Mouse (Mus musculus): ENCODE measurements at regions not wholly inside any gene's neighbourhood (a gene's known extent, or its start where the extent isn't known, plus 50 kb on each side); places are given as distances from the start of the nearest gene placed in this dataset.
A peak's percentile ranks its signal among the peaks of the same experiment; 100 is the strongest.

DNA sequence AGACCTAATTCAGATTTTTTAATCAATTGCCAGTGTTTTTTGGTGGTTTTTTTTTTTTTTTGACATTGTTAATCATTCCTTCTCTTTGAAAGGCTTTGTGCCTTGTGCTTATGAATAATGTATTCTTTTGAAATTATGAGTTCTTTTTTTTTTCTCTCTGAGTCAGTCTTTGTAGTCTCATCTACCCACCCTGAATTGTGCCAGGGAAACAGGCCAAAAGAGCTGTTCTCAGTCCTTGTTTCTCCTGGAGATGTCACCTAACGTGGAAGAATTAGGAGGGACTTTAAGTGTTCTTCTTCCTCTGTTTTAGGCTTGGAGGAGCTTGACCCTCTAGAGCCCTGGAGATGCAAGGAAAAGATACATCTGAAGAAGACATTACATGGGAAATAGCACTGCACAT, 2012.6 kb downstream of the Poteg start:
- DNase-seq (ENCODE audit: low spot score in 2 of 2) = no peak

DNA sequence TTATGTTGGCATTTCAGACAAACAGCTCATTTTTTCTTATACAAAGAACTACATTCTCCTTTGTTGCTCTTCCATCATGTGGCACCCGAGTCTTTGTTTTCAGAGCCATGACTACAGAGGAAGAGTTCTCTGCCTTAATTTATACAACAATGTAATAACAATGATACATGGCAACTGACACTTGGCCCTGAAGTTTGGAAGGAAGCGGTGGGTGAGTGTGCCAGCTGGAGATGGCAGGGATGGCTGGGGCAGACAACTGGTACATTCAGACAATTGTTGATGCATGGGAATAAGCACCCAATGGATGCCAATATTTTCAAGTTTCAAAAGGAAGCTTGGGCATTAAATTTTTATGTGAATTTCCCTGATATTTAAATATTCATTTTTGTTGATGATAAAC, 2045.5 kb downstream of the Poteg start:
- no peak for DNase-seq (ENCODE audit: low spot score in 2 of 2)

DNA sequence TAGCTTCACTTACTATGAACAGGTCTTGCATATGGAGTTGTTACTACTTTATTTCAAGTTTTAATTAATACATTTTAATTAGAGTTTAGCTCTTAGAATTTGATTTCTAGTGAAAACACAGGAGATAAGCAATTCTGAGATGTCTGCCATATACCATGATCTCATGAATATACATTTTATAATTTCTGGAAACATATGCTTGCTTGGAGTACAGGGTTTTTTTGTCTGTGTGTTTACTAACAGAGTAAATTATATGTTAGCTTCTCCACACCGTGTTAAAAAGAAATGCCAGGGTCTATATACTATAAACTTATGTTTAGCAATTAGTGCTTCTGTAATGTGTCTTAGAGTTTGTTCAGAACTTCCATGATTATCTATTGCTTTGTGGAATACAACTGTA, 2079.9 kb downstream of the Poteg start:
- DNase-seq (ENCODE audit: low spot score in 2 of 2) = no peak

DNA sequence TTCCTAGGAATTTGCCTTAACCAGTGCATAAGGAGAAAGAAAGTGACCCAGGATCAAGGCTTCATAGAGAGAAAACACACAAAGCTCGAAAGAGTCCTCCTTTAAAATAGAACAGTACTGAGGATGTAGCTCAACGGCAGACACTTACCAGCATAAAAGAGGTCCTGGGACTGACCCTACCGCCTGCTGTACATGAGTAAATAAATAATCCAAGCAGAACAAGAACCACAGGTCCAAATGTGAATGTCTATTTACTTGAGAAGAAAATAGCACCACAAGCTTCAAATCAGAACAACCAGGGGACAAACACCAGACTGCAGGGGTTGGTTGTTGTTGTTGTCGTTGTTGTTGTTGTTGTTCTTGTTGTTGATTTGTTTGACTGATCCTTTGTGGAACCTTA, 2084.1 kb downstream of the Poteg start:
- DNase-seq (ENCODE audit: low spot score in 2 of 2) = no peak

DNA sequence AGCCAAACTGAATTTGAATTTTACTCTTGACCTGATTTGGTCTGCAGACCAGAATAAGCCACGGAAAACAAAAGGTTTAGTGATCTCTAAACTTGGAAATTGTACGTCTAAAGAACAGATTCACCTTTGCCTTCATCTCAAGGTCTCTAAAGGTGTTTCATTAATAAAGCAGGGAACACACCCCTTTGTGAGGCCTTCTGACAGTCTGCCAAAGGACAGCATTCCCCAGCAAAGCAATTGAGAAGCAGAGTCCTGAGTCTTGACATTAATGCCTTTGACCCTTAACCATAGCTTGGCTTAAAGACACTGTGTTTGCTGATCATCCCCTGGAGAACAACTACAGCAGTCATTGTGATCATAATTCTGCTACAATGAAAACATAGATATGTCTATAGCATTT, 2090.5 kb downstream of the Poteg start:
- DNase-seq (ENCODE audit: low spot score in 2 of 2) = no peak

DNA sequence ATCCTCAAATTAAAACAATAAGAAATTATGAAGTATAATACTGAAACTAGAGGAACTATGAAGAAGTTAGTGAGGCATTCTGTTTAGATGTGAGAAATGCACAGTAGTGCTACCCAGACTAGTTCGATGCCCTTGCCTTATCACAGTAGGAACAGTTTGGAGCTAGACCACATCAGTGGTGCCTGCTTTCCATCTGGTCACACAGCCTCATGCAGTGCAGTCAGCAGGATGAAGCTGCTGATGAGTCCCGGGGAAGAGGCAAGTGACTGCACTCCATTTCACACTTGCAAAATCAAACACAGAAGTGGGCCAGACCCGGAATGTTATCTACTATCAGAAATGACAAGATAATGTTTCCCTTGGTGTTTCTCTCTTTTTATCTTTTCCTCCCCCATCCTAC, 2092.4 kb downstream of the Poteg start:
- DNase-seq (ENCODE audit: low spot score in 2 of 2) = no peak

DNA sequence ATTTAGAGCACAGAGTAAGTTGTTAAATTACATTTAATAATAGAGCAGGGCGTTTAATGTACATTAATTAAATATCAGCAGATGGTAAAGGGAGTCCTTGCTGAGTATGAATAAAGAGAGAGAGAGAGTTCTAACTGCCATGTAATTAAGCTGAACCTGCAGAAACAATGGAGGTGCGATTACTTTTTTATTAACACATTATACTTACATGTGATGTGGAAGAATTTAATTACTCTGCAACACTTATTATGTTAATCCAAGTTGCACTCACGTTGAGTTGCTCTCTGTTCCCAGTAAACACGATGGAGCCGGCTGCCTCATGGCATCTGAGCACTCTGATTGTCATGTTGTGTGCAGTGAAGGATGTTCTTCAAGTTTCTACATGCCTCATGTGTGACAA, 2096.7 kb downstream of the Poteg start:
- no peak for DNase-seq (ENCODE audit: low spot score in 2 of 2)

DNA sequence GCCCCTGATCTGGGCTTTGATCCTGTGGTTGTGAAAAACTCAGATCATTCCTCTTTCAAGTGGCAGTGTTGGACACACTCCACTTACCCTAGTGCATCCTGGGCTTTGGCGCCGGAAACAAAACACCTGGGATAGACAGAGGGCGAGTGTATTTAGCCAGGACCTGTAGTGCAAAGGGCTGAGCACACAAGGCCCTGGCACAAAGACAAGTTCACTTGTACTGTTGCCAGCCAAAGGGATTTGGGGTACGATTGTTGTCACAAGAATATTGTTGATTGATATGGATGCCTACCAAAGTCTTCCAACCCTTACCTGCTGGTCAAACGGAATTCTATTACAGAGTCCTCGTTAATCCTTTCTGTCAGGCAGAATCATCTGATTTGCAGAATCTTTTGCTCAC, 2138.2 kb downstream of the Poteg start:
- DNase-seq (ENCODE audit: low spot score in 2 of 2) = no peak

DNA sequence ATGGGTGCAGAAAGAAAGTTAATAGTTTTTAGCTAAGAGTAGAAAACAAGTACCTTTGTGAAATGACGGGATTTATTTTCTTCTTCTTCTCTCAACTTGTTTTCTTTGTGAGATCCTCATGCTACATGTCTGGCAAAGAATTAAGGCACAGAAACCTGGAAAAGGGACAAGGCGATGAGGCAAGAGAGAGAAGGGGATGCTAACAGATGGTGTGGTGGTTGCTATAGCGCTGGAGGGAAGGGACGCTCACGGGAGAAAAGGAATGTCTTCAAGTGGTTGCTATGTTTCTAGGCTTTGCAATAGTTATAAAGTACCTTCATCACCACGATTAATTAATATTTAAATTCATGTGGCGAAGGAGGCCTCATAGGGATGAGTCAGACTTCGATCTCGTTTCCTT, 2146.7 kb downstream of the Poteg start:
- DNase-seq (ENCODE audit: low spot score in 2 of 2) = peak; percentile 5 to 6

DNA sequence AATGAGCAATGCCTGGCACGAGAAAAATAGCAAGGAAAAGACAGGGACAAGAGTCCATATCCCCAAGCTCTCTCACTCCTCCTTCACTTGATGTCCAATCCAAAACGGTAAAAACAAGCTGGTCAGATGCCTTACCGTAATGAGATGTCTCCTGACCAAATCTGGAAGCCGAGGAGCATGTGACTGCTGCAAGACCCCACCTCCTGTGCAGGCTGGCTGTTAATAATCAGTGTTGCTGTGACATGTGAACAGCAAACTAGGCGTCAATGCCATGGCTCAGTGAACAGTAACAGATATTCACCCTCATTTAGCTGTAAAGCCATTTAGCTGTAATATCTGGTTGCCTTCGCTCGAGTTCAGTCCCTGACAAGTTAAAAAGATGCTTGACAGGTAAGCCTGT, 2166.6 kb downstream of the Poteg start:
- DNase-seq (ENCODE audit: low spot score in 2 of 2) = no peak

DNA sequence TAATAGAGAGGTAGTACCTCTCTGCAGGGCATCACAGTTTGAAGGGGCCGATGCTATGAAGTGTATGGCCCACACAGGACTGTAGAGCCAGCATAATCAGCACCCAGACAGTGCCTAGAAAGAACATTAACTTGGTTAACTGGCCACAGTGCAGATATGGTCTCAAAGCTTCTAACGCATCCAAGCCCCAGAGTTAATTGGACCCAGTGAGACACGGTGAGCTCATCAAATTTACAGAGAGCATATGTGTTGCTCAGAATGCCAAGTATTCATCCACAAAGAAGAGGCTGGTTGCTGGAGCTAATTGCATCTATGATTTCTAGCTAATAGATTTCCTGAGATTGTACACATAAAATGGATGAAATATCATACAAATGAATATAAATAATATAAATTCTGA, 2214.1 kb downstream of the Poteg start:
- DNase-seq (ENCODE audit: low spot score in 2 of 2) = no peak

DNA sequence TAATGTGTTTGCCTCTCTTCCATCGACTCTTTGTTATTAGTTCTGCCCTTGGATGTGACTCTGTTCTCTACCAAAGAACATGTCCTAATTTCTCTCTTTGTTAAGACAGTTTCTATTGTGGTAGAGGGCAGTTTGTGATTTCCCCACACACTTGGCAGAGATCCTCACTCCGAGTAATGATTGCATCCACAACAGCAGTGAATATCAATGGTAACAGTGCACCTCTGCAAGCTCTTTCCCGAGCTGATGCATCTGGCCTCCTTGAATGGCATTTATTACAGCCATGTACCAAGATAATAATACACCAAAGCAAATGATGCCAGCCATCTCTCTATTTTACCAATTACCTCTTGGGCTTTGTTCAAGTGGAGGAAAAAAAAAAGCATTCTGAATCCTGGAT, 2228.4 kb downstream of the Poteg start:
- no peak for DNase-seq (ENCODE audit: low spot score in 2 of 2)

DNA sequence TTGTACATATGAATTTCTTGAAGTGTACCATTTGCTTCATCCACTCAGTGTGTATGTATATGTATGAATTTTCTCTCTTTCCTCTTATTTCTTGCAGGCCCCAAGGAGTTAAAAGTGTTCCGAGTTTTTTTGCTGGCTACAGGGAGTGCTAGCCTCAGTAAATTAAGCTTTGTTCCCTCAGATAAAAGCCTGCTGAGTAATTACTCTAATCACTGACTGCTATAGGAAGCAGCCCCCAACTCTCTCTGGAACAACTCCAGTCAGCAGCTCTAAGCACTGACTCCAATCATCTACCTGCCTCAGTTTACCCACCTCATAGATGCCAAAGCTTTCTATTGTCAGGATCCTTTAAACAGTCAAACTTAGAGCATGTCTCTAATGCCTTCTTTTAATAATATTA, 2235.9 kb downstream of the Poteg start:
- no peak for DNase-seq (ENCODE audit: low spot score in 2 of 2)

DNA sequence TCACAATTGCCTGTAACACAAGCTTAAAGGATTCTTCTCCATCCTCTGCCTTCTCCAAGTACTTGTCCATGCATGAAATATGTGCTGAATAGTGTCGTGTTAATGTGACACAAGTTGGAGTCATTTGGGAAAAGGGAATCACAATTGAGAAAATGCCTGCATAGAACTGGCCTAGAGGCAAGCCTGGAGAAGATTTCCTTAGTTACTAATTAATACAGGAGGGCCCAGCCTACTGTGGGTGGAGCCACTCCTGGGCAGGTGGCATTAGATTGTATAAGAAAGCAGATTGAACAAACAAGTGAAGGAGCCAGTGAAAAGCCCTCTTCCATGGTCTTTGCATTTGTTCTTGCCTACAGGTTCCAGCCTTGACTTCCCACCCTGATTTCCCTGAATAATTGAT, 2239.1 kb downstream of the Poteg start:
- DNase-seq (ENCODE audit: low spot score in 2 of 2) = no peak

DNA sequence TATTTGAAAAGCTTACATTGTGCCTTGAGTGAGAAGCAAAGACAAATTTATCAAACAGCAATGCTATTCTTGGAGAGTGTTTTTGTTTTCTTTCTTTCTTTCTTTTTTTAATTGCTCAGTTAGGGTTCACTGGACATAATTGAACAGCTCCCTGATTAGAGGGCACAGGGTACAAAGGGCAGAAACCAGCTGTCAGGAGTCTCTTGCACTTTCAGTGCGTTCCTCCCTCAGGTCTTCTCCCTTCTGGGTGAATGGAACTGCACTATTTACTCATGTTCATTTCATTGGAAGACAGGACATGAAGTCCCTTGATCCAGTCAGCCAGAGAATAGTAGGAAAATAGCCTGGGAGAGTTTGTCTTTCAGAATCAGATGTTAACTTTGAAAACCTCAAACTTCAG, 2248.2 kb downstream of the Poteg start:
- DNase-seq (ENCODE audit: low spot score in 2 of 2) = no peak

All from right cerebral cortex, adult 2 months (tissue).